Mouse (Mus musculus): Measurements from ENCODE around the gene Cdkn3. TPM values are rescaled to one million over a fixed set of nuclear protein-coding genes. Genes with fewer than 3 reads are reported as not detected.
A peak's percentile ranks its signal among the peaks of the same experiment; 100 is the strongest.
"Not testable (repeated sequence)": the region's sequence is repeated elsewhere in the genome, so short reads cannot be mapped to it uniquely, and the experiment has no call there.

Gene Cdkn3
- polyA plus RNA-seq (2012; rRNA removed), result 0.50 and 1.1 TPM in 2 replicates

DNA sequence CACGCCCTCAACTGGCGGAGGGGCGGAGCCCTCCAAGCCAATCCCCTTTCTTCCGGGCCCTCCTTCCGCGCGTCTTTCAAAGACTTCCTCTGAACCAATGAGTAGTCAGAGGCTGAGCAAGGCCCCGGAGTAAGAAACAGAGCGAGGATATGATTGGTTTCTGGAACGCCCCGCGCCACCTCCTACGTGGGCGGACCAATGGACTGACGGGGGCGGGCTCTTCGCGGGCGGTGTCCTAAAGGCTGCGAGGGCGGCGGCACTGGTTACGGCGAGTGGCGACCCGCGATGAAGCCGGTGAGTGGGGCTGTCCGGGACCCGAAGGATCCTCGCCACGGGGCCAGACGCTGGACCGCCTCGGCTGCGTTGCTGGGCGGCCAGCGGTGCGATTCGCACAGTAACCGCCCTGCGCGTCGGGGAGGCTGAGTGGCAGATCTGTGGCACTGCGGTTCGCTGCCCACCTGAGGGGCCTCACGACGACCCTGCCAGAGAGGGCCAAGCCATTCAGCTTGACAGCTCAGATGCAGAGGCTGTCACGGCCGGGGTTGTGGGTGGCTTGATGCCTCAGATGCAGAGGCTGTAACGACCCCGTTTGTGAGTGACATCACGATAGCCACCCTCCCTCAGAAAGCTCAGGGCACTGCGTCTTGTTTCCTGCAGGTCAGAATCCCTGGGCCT, at the start of gene Cdkn3:
TSS of gene Cdkn3 (plus strand) at position 187 of the 675 bp plus-strand sequence.
- under 1% methylated on average over 54 of the region's 54 CpGs for WGBS
- TF ChIP-seq CTCF (IDR thresholded peaks at IDR 0.05; ENCODE audit: insufficient read depth, low read length), result no peak
- peaks cover 4% of the 10 kb centered on the region; the same call in 1 of the 2 replicates for H3K4me1 ChIP-seq (ENCODE audit: control insufficient read depth, insufficient read depth, low read length)
- peak; percentile 89 for DNase-seq
- peak within 1 kb of the TSS; percentile 76 for H3K4me3 ChIP-seq (replicated peaks; ENCODE audit: extremely low read depth, low read depth, low read length)

DNA sequence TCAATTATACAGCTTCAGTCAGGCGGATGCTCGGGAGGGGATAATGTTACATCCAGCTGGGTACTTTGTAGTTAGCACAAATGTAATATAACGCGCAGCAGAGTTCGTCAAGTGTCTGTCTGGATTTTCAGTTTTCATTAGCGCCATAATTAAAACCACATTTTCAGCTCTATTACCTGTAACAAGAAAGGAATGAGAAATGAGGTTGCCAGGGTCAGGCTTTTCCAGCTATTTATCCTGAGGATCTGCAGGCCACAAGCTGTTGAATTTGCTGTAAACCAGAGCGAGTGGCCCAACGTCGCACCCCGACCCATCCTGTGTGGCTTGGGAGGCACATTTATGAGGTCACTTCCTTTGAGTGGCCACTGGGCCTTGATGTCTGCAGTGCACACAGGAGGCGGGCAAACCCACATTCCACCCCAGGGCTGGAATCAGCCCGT, 41.8 kb upstream of the Cdkn3 start:
- H3K4me1 ChIP-seq (ENCODE audit: control insufficient read depth, insufficient read depth, low read length), result no peaks in the 10 kb centered on the region
- H3K4me3 ChIP-seq (replicated peaks; ENCODE audit: extremely low read depth, low read depth, low read length), result no peak overlapping the region
- DNase-seq, result no peak
- no peak for TF ChIP-seq POLR2A (IDR thresholded peaks at IDR 0.05; ENCODE audit: borderline replicate concordance, extremely low read depth, low read depth, low read length)
- no peak for TF ChIP-seq CTCF (IDR thresholded peaks at IDR 0.05; ENCODE audit: insufficient read depth, low read length)
- 67% methylated on average over 12 of the region's 12 CpGs for WGBS

DNA sequence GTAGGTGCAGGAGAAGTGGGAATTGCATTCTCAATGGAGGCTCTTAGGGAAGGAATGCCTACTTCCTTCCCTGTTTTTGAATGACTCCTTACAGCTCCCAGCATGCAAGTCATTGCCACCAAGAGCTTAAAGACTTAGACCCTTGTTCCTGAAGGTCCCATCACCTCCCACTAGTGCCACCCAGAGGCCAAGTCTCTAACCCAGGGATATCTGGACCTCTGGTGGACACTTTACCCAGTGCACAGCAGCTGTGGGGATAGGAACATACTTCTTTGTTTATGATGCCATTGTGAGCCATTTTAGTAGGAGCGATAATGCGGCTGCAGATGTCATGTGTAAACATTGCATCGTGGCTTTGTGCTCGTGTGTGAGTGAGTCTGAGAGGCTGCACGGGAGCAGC, 38.3 kb upstream of the Cdkn3 start:
- H3K4me1 ChIP-seq (ENCODE audit: control insufficient read depth, insufficient read depth, low read length), result no peaks in the 10 kb centered on the region
- no peak for TF ChIP-seq POLR2A (IDR thresholded peaks at IDR 0.05; ENCODE audit: borderline replicate concordance, extremely low read depth, low read depth, low read length)
- TF ChIP-seq CTCF (IDR thresholded peaks at IDR 0.05; ENCODE audit: insufficient read depth, low read length), result peak; percentile 59
- 32% methylated on average over 5 of the region's 5 CpGs for WGBS
- H3K4me3 ChIP-seq (replicated peaks; ENCODE audit: extremely low read depth, low read depth, low read length), result no peak overlapping the region
- DNase-seq, result peak; percentile 30

DNA sequence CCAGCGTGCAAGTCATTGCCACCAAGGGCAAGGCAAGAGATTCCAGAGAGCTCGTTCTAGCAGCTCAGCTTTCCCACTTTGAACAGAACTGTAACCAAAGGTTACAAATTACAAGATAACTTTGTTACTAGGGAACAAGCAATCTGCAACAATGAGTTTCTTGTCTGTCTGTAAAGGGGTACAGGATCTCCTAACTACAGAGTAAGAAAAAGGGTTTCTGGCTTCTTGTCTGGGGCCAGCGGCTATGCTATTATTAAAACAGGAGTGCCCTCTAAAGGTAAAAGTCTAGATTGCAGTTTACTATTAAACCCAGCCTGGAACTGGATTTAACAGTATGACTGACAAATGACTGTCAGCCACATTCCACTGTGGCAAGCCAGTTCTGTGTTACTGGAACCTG, 36.5 kb upstream of the Cdkn3 start:
- no peaks in the 10 kb centered on the region for H3K4me1 ChIP-seq (ENCODE audit: control insufficient read depth, insufficient read depth, low read length)
- no peak for TF ChIP-seq POLR2A (IDR thresholded peaks at IDR 0.05; ENCODE audit: borderline replicate concordance, extremely low read depth, low read depth, low read length)
- TF ChIP-seq CTCF (IDR thresholded peaks at IDR 0.05; ENCODE audit: insufficient read depth, low read length), result no peak
- DNase-seq, result no peak
- 24% methylated on average over 3 of the region's 3 CpGs for WGBS
- H3K4me3 ChIP-seq (replicated peaks; ENCODE audit: extremely low read depth, low read depth, low read length), result no peak overlapping the region

DNA sequence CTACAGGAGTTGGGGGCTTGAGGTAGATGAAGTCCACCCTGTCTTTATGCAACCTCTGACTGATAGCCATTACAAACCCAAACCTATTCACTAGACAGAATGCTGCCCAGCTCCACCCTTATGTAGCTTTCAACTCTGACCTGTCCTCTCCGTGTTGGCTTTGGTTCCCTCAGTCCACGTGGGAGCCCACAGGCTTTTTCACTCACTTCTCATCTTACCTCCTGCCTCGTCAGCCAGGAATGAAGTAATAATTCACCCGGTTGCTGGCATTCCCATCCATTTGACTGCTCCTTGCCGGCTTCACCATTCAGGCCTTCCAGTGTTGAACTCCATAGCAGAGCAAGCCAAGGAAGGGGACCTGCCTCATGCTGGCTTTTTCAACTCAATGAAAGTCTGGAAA, 35.4 kb upstream of the Cdkn3 start:
- Histone ChIP-seq H3K4me1 (ENCODE audit: control insufficient read depth, insufficient read depth, low read length) (no peaks in the 10 kb centered on the region), H3K4me3 (replicated peaks; ENCODE audit: extremely low read depth, low read depth, low read length) (no peak overlapping the region)
- WGBS, result 47% methylated on average over 5 of the region's 5 CpGs
- DNase-seq, result no peak
- TF ChIP-seq CTCF (IDR thresholded peaks at IDR 0.05; ENCODE audit: insufficient read depth, low read length) (no peak), POLR2A (IDR thresholded peaks at IDR 0.05; ENCODE audit: borderline replicate concordance, extremely low read depth, low read depth, low read length) (no peak)

DNA sequence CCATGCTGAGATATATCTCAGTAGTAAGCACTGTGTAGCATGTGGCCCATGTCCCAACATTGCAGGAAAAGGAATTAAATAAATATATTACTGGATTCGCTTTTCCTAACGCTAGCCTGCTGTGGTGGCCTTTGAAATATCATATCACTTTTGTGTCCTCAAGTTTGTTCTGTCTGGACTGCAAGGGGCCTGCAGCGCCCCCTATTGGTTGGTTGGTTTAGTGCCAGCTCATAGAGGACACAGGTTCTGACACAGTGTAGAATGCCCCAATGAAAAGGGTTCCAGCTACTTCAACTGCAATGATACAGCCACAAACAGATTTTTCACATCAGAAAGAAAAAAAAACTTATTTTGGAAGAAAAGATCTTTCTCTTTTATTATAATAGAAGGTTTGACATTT, 34.6 kb upstream of the Cdkn3 start:
- DNase-seq, result no peak

DNA sequence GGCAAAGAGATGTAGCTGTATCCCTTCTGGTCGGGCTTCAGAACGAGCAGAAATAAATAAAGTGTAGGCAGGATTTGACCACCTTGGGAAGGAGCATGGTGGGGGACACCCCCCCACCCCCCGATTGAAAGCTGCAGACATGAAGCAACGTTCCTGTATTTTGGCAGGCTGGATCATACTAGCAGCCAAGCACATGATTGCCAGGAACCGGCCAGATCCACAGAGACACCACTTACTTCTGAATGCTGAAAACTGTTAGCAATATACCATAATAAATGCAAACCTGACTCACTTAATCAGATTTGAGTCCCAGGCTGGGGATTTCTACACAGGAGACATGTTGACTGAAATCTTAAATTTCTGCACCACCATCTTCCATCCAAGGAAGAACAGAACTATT, 26.1 kb upstream of the Cdkn3 start:
- 57% methylated on average over 5 of the region's 5 CpGs for WGBS
- Histone ChIP-seq H3K4me3 (replicated peaks; ENCODE audit: extremely low read depth, low read depth, low read length) (no peak overlapping the region), H3K4me1 (ENCODE audit: control insufficient read depth, insufficient read depth, low read length) (no peaks in the 10 kb centered on the region)
- no peak for DNase-seq
- no peak for TF ChIP-seq POLR2A (IDR thresholded peaks at IDR 0.05; ENCODE audit: borderline replicate concordance, extremely low read depth, low read depth, low read length)
- TF ChIP-seq CTCF (IDR thresholded peaks at IDR 0.05; ENCODE audit: insufficient read depth, low read length), result no peak

More for the DNA sequence above, 34.6 kb upstream of the Cdkn3 start:
- 47% methylated on average over 3 of the region's 3 CpGs for WGBS
- Histone ChIP-seq H3K4me3 (replicated peaks; ENCODE audit: extremely low read depth, low read depth, low read length) (no peak overlapping the region), H3K4me1 (ENCODE audit: control insufficient read depth, insufficient read depth, low read length) (no peaks in the 10 kb centered on the region)
- TF ChIP-seq CTCF (IDR thresholded peaks at IDR 0.05; ENCODE audit: insufficient read depth, low read length) (peak; percentile 40), POLR2A (IDR thresholded peaks at IDR 0.05; ENCODE audit: borderline replicate concordance, extremely low read depth, low read depth, low read length) (no peak)

DNA sequence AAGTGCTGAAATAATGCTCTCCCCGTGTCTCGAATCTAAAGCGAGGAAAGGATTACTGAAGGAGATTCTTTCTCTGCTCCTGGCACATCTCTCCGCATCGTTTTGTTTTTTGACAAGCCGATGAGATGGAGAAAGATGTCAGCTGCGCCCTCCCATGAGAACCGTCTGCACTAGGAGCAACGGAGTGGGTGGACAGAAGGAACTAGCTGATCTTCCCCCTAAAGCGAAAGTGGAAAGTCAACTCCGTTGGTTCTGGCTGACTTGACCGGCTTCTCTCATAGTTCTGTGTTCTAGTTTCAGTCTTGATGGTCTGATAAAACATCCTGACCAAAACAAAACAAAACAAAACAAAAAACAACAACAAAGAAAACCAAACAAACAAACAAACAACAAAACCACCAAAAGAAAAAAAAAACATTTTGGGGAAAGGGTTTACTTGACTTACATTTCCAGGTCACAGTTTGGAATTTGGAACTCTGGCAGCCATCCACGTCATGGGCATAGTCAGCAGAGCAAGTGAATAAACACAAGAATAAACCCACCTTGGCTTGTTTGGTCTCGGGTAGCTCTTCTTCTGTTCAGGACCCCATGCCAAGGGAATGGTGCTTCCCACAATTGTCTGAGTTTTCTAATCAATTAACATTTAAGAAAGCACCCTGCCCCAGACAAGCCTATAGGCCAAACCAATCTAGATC, 25.4 kb upstream of the Cdkn3 start:
- no peak overlapping the region for H3K4me3 ChIP-seq (replicated peaks; ENCODE audit: extremely low read depth, low read depth, low read length)
- no peaks in the 10 kb centered on the region for H3K4me1 ChIP-seq (ENCODE audit: control insufficient read depth, insufficient read depth, low read length)
- WGBS, result 72% methylated on average over 14 of the region's 14 CpGs
- no peak for DNase-seq
- TF ChIP-seq CTCF (IDR thresholded peaks at IDR 0.05; ENCODE audit: insufficient read depth, low read length) (no peak), POLR2A (IDR thresholded peaks at IDR 0.05; ENCODE audit: borderline replicate concordance, extremely low read depth, low read depth, low read length) (no peak)

DNA sequence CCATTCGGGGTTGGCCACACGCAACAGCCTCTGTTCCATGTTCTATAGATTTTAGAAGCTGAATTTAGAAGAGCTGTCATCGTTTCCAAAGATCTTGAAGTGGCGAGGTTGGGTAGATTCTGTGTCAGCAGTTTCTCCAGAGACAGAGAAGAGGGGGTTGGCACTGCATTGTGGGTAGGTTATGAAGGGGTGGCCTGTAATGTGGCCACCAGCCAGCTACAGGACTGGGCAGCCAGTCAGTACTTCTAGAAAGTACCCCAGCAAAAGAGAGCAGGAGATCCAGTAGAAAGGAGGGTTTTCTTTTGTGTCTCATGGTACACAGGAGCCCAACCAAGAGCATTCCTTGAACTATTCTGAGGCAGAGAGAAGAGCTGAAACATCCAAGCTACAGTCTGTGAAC, 24.0 kb upstream of the Cdkn3 start:
- no peak for DNase-seq
- H3K4me1 ChIP-seq (ENCODE audit: control insufficient read depth, insufficient read depth, low read length), result no peaks in the 10 kb centered on the region
- 89% methylated on average over 4 of the region's 4 CpGs for WGBS
- H3K4me3 ChIP-seq (replicated peaks; ENCODE audit: extremely low read depth, low read depth, low read length), result no peak overlapping the region
- TF ChIP-seq CTCF (IDR thresholded peaks at IDR 0.05; ENCODE audit: insufficient read depth, low read length) (no peak), POLR2A (IDR thresholded peaks at IDR 0.05; ENCODE audit: borderline replicate concordance, extremely low read depth, low read depth, low read length) (no peak)

DNA sequence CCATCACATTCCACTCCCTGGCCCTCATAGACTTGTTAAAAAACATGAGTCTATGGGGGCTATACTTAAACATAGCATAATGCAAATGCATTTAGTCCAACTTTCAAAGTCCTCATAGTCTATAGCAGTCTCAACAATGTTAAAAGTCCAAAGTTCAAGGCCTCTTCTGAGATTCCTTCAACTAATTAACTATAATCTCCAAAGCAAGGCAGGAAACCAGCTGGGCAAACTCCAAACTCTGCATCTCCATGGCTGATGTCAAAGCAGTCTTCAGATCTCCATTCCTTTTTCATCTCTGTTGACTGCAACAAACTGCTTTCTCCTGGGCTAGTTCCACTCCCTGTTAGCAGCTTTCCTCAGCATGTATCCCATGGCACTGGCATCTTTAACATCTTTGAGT, 23.0 kb upstream of the Cdkn3 start:
- H3K4me3 ChIP-seq (replicated peaks; ENCODE audit: extremely low read depth, low read depth, low read length); H3K4me1 ChIP-seq (ENCODE audit: control insufficient read depth, insufficient read depth, low read length); DNase-seq: not testable (repeated sequence)
